ENCODE assay signal across 23 mouse cellular contexts in the genomic region with DNA sequence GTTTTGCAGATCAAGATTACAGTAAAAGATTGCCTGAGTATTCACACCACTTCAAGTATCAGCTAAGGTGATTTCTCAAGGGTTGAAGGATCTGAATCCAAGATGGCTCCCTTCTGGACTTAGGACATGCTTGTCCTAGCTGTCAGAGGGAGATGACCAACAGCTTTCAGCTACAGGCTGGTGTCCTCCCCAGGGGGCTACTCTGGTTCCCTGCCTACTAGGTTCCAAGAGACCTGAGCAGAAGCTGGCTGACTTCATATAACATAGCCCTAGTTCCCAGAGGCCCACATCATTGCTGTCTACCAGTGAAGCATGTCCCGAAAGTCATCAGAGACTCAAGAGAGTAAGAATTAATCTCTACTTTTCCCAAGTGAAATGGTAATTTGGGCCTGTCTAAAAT.
DNase-seq lines count a peak whose midpoint lies in the region; ATAC-seq and TF ChIP-seq lines count a peak whose summit lies in the region.
"Had no signal": no experiment of that assay in that cellular context is flagged by ENCODE, and none has a peak within 500 bp of the region (broad histone marks: within the 10 kb centered on the region; RNA-seq: fewer than 3 reads in every experiment).

No protein-coding gene starts in this region.

- no peak overlapping the region for H3K4me3 ChIP-seq in liver, adult 2 months (ENCODE audit: insufficient read depth, low read depth, low read length)
- no peak overlapping the region for H3K4me3 ChIP-seq in liver, embryonic 11.5 days (ENCODE audit: low read depth, low read length)
- H3K4me3 ChIP-seq: embryonic facial prominence, embryonic 10.5 days; embryonic facial prominence, embryonic 12.5 days; forebrain, embryonic 13.5 days; forebrain, embryonic 15.5 days had no signal

- TF ChIP-seq POLR2A in liver, adult 2 months (IDR thresholded peaks at IDR 0.05; ENCODE audit: extremely low read depth, insufficient read depth, low read length), result no peak

- no peaks in the 10 kb centered on the region for H3K79me2 ChIP-seq in liver, adult 2 months (ENCODE audit: control insufficient read depth, insufficient read depth, low read length)

- TF ChIP-seq CTCF in liver, adult 2 months (IDR thresholded peaks at IDR 0.05; ENCODE audit: low read depth, low read length), result no peak

- H3K9ac ChIP-seq in liver, adult 2 months (ENCODE audit: low read depth, low read length), result no peak overlapping the region
- H3K9ac ChIP-seq in liver, embryonic 11.5 days (ENCODE audit: low read depth, low read length), result no peak overlapping the region
- H3K9ac ChIP-seq: embryonic facial prominence, embryonic 12.5 days; forebrain, embryonic 13.5 days; forebrain, embryonic 15.5 days; forebrain, postnatal 0 days had no signal

- H3K9me3 ChIP-seq in liver, embryonic 11.5 days (ENCODE audit: control insufficient read depth, low read length), result no peaks in the 10 kb centered on the region
- H3K9me3 ChIP-seq: embryonic facial prominence, embryonic 12.5 days; forebrain, embryonic 13.5 days; forebrain, embryonic 15.5 days; G1E had no signal

- peak; percentile 54 for DNase-seq in adrenal gland, postnatal 10 days
- no peak for DNase-seq in adrenal gland, adult 8-10 months
- peak; percentile 71 for DNase-seq in heart, adult 11 months
- DNase-seq in heart, postnatal 25 days (ENCODE audit: low spot score), result no peak
- DNase-seq in liver, adult 2 months (ENCODE audit: extremely low read depth, low read depth, low spot score), result no peak
- DNase-seq in liver, embryonic 11.5 days (ENCODE audit: low spot score), result no peak
- DNase-seq: adrenal gland, postnatal 25 days; B cell, adult 2 months; cerebellum, adult 11-12 months; cerebellum, adult 2 months; cerebellum, adult 9-10 months; cerebellum, postnatal 10 days; cerebellum, postnatal 25 days; forebrain, postnatal 0 days had no signal

- peaks cover 21% of the 10 kb centered on the region; the same call in 1 of the 2 replicates for H3K4me1 ChIP-seq in liver, adult 2 months (ENCODE audit: control insufficient read depth, insufficient read depth, low read length)
- H3K4me1 ChIP-seq in liver, embryonic 11.5 days (replicated peaks; ENCODE audit: control insufficient read depth, insufficient read depth, low read length), result no peaks in the 10 kb centered on the region
- H3K4me1 ChIP-seq: forebrain, embryonic 13.5 days; forebrain, embryonic 15.5 days had no signal

- no peak for ATAC-seq in liver, embryonic 11.5 days (replicated peaks; ENCODE audit: low FRiP score)
- ATAC-seq: activated CD4-positive, CD25-positive, alpha-beta regulatory T cell, adult 4 months; CD4-positive, CD25-positive, alpha-beta regulatory T cell, adult 4 months; forebrain, embryonic 13.5 days; forebrain, embryonic 15.5 days; forebrain, postnatal 0 days; Patski had no signal

- H3K27ac ChIP-seq in liver, adult 2 months (replicated peaks; ENCODE audit: insufficient read depth, low read depth, low read length), result peak overlapping the region; percentile 12; the same call in 1 of the 2 replicates
- no peak overlapping the region for H3K27ac ChIP-seq in liver, embryonic 11.5 days (ENCODE audit: low read depth, low read length)
- H3K27ac ChIP-seq: embryonic facial prominence, embryonic 10.5 days; embryonic facial prominence, embryonic 12.5 days; forebrain, embryonic 13.5 days; forebrain, embryonic 15.5 days had no signal

- intact Hi-C loops in heart, postnatal 25 days (cut with DNase I), result no loop called here

- WGBS in liver, adult 2 months, result 100% methylated on average over 1 of the region's 1 CpGs
- WGBS in liver, embryonic 11.5 days, result 90% methylated on average over 1 of the region's 1 CpGs

- H3K4me2 ChIP-seq in liver, embryonic 11.5 days, result no peak overlapping the region
- H3K4me2 ChIP-seq: embryonic facial prominence, embryonic 12.5 days; forebrain, embryonic 13.5 days; forebrain, embryonic 15.5 days had no signal

- no peaks in the 10 kb centered on the region for H3K36me3 ChIP-seq in liver, adult 2 months (ENCODE audit: control insufficient read depth, insufficient read depth, low read length)
- H3K36me3 ChIP-seq in liver, embryonic 11.5 days (ENCODE audit: control insufficient read depth, insufficient read depth, low read length), result no peaks in the 10 kb centered on the region
- H3K36me3 ChIP-seq: embryonic facial prominence, embryonic 10.5 days; embryonic facial prominence, embryonic 12.5 days; forebrain, embryonic 15.5 days; G1E had no signal

- H3K27me3 ChIP-seq in liver, adult 2 months (ENCODE audit: control insufficient read depth, insufficient read depth, low read length), result no peaks in the 10 kb centered on the region
- no peaks in the 10 kb centered on the region for H3K27me3 ChIP-seq in liver, embryonic 11.5 days (replicated peaks; ENCODE audit: control insufficient read depth, insufficient read depth, low read length)
- H3K27me3 ChIP-seq: CH12.LX; embryonic facial prominence, embryonic 12.5 days; forebrain, embryonic 13.5 days; forebrain, embryonic 15.5 days; Patski had no signal

Comparison
In these comparisons a context has a peak if more than half of its experiments do, and no peak if none do; other contexts are left out.
1. DNase-seq: peak in adrenal gland, postnatal 10 days (single experiment) and heart, adult 11 months (single experiment); none in adrenal gland, adult 8-10 months (single experiment), heart, postnatal 25 days (single experiment), liver, adult 2 months (single experiment) and liver, embryonic 11.5 days (single experiment).